Mouse (Mus musculus) gastrocnemius, postnatal 25 days (tissue): ENCODE measurements at regions not wholly inside any gene's neighbourhood (a gene's known extent, or its start where the extent isn't known, plus 50 kb on each side); places are given as distances from the start of the nearest gene placed in this dataset.

Experiments
- DNase-seq: peaks from one replicate; pipeline ENCODE4 v3.0.0; 2022

- DNase-seq = no peak
Observed at GRCm38 (mm10) chr2:159539261-159539660, 744.7 kb downstream of the Dhx35 start.

- DNase-seq = no peak
Observed at GRCm38 (mm10) chr2:159557567-159557966, 763.0 kb downstream of the Dhx35 start.

GRCm38 (mm10) chr2:159565255-159565654 lies 768.7 kb downstream of the Gm826 start:
- DNase-seq = peak; percentile 11

GRCm38 (mm10) chr2:159565921-159566320 lies 768.0 kb downstream of the Gm826 start:
- peak; percentile 28 for DNase-seq

- peak; percentile 87 for DNase-seq
Observed at GRCm38 (mm10) chr2:159566461-159566860, 767.5 kb downstream of the Gm826 start.

- no peak for DNase-seq
Observed at GRCm38 (mm10) chr2:159568391-159568790, 765.6 kb downstream of the Gm826 start.

GRCm38 (mm10) chr2:159571862-159572261 lies 762.1 kb downstream of the Gm826 start:
- DNase-seq = no peak

- DNase-seq = no peak
Observed at GRCm38 (mm10) chr2:159575271-159575670, 758.7 kb downstream of the Gm826 start.

GRCm38 (mm10) chr2:159583103-159583502 lies 750.9 kb downstream of the Gm826 start:
- DNase-seq = no peak

GRCm38 (mm10) chr2:159584641-159585040 lies 749.3 kb downstream of the Gm826 start:
- no peak for DNase-seq

- DNase-seq = no peak
Observed at GRCm38 (mm10) chr2:159586697-159587473, 747.1 kb downstream of the Gm826 start.

- no peak for DNase-seq
Observed at GRCm38 (mm10) chr2:159591396-159592124, 742.4 kb downstream of the Gm826 start.

GRCm38 (mm10) chr2:159592841-159593240 lies 741.1 kb downstream of the Gm826 start:
- DNase-seq = no peak

- DNase-seq = peak; percentile 13
Observed at GRCm38 (mm10) chr2:159596285-159596684, 737.7 kb downstream of the Gm826 start.

- no peak for DNase-seq
Observed at GRCm38 (mm10) chr2:159598080-159598479, 735.9 kb downstream of the Gm826 start.

GRCm38 (mm10) chr2:159607191-159607590 lies 726.8 kb downstream of the Gm826 start:
- no peak for DNase-seq

GRCm38 (mm10) chr2:159610451-159610850 lies 723.5 kb downstream of the Gm826 start:
- DNase-seq = no peak

GRCm38 (mm10) chr2:159616685-159617084 lies 717.3 kb downstream of the Gm826 start:
- DNase-seq = no peak

- no peak for DNase-seq
Observed at GRCm38 (mm10) chr2:159621261-159621660, 712.7 kb downstream of the Gm826 start.

- DNase-seq = no peak
Observed at GRCm38 (mm10) chr2:159622141-159622669, 711.8 kb downstream of the Gm826 start.

- DNase-seq = peak; percentile 57
Observed at GRCm38 (mm10) chr2:159625306-159625705, 708.7 kb downstream of the Gm826 start.

GRCm38 (mm10) chr2:159645861-159646260 lies 688.1 kb downstream of the Gm826 start:
- peak; percentile 19 for DNase-seq

- peak; percentile 17 for DNase-seq
Observed at GRCm38 (mm10) chr2:159646595-159646994, 687.4 kb downstream of the Gm826 start.
